Mouse (Mus musculus): ENCODE measurements around the gene Mcam. TPM values are rescaled to one million over a fixed set of nuclear protein-coding genes. Genes with fewer than 3 reads are reported as not detected.

Mcam gene
- polyA plus RNA-seq, 1 experiment = 2.1 TPM

GRCm38 (mm10) chr9:44135731-44136411 lies 1.6 kb downstream of the Mcam start:
- H3ac ChIP-seq (ENCODE audit: control insufficient read depth, insufficient read length) = no peak overlapping the region
- no peaks in the 10 kb centered on the region for H3K27me3 ChIP-seq (ENCODE audit: control insufficient read depth, insufficient read depth, insufficient read length)
- H3K4me2 ChIP-seq (ENCODE audit: low read depth) = peak overlapping the region; percentile 94
- H3K4me3 ChIP-seq = peak overlapping the region; percentile 24
- TF ChIP-seq POLR2AphosphoS2 (IDR thresholded peaks at IDR 0.05; ENCODE audit: insufficient read length, low read depth) = no peak
- TF ChIP-seq REST (IDR thresholded peaks at IDR 0.05; ENCODE audit: insufficient read depth, insufficient read length) = no peak
- TF ChIP-seq TCF12 (IDR thresholded peaks at IDR 0.05; ENCODE audit: insufficient read depth, poor library complexity, severe bottlenecking) = no peak
- no peak for TF ChIP-seq MYOD1 (IDR thresholded peaks at IDR 0.05; ENCODE audit: control insufficient read depth in 1 of 3, insufficient read length in 2 of 3, low read depth in 2 of 3)
- no peak for TF ChIP-seq MAX (IDR thresholded peaks at IDR 0.05; ENCODE audit: low read depth)
- no peak for TF ChIP-seq SRF (IDR thresholded peaks at IDR 0.05; ENCODE audit: control insufficient read depth, insufficient read length, low read depth)
- TF ChIP-seq POLR2A (IDR thresholded peaks at IDR 0.05; ENCODE audit: insufficient read length, low read depth) = no peak
- TF ChIP-seq CEBPB (IDR thresholded peaks at IDR 0.05; ENCODE audit: insufficient read depth, poor library complexity, severe bottlenecking) = no peak
- no peak for TF ChIP-seq E2F4 (IDR thresholded peaks at IDR 0.05; ENCODE audit: insufficient read depth)
- no peak for TF ChIP-seq USF1 (IDR thresholded peaks at IDR 0.05; ENCODE audit: low read depth)
- TF ChIP-seq TCF3 (IDR thresholded peaks at IDR 0.05; ENCODE audit: insufficient read length, low read depth) = no peak
- TF ChIP-seq MYOG (IDR thresholded peaks at IDR 0.05; ENCODE audit: control insufficient read depth in 1 of 3, insufficient read depth in 1 of 3, insufficient read length in 2 of 3, low read depth in 2 of 3) = no peak
- H3K36me3 ChIP-seq (ENCODE audit: control insufficient read depth, insufficient read depth) = no peaks in the 10 kb centered on the region
- H3K79me2 ChIP-seq (ENCODE audit: control insufficient read depth, insufficient read depth) = no peaks in the 10 kb centered on the region

- Histone ChIP-seq H3K27me3 (ENCODE audit: control insufficient read depth, insufficient read depth, insufficient read length) (no peaks in the 10 kb centered on the region), H3ac (ENCODE audit: control insufficient read depth, insufficient read length) (no peak overlapping the region), H3K4me3 (no peak overlapping the region), H3K4me2 (ENCODE audit: low read depth) (no peak overlapping the region), H3K79me2 (ENCODE audit: control insufficient read depth, insufficient read depth) (no peaks in the 10 kb centered on the region), H3K36me3 (ENCODE audit: control insufficient read depth, insufficient read depth) (no peaks in the 10 kb centered on the region)
- TF ChIP-seq TCF3 (IDR thresholded peaks at IDR 0.05; ENCODE audit: insufficient read length, low read depth) (no peak), CEBPB (IDR thresholded peaks at IDR 0.05; ENCODE audit: insufficient read depth, poor library complexity, severe bottlenecking) (no peak), MYOD1 (IDR thresholded peaks at IDR 0.05; ENCODE audit: control insufficient read depth in 1 of 3, insufficient read length in 2 of 3, low read depth in 2 of 3) (no peak), MAX (IDR thresholded peaks at IDR 0.05; ENCODE audit: low read depth) (no peak), MYOG (IDR thresholded peaks at IDR 0.05; ENCODE audit: control insufficient read depth in 1 of 3, insufficient read depth in 1 of 3, insufficient read length in 2 of 3, low read depth in 2 of 3) (no peak), SRF (IDR thresholded peaks at IDR 0.05; ENCODE audit: control insufficient read depth, insufficient read length, low read depth) (no peak), TCF12 (IDR thresholded peaks at IDR 0.05; ENCODE audit: insufficient read depth, poor library complexity, severe bottlenecking) (no peak), REST (IDR thresholded peaks at IDR 0.05; ENCODE audit: insufficient read depth, insufficient read length) (no peak), E2F4 (IDR thresholded peaks at IDR 0.05; ENCODE audit: insufficient read depth) (no peak), POLR2AphosphoS2 (IDR thresholded peaks at IDR 0.05; ENCODE audit: insufficient read length, low read depth) (no peak), POLR2A (IDR thresholded peaks at IDR 0.05; ENCODE audit: insufficient read length, low read depth) (no peak), USF1 (IDR thresholded peaks at IDR 0.05; ENCODE audit: low read depth) (no peak)
Observed at GRCm38 (mm10) chr9:44137846-44138245, 3.6 kb downstream of the Mcam start.

GRCm38 (mm10) chr9:44141951-44142350 lies 7.7 kb downstream of the Mcam start:
- TF ChIP-seq POLR2AphosphoS2 (IDR thresholded peaks at IDR 0.05; ENCODE audit: insufficient read length, low read depth) (no peak), E2F4 (IDR thresholded peaks at IDR 0.05; ENCODE audit: insufficient read depth) (no peak), MYOG (IDR thresholded peaks at IDR 0.05; ENCODE audit: control insufficient read depth in 1 of 3, insufficient read depth in 1 of 3, insufficient read length in 2 of 3, low read depth in 2 of 3) (no peak), POLR2A (IDR thresholded peaks at IDR 0.05; ENCODE audit: insufficient read length, low read depth) (no peak), MYOD1 (IDR thresholded peaks at IDR 0.05; ENCODE audit: control insufficient read depth in 1 of 3, insufficient read length in 2 of 3, low read depth in 2 of 3) (no peak), SRF (IDR thresholded peaks at IDR 0.05; ENCODE audit: control insufficient read depth, insufficient read length, low read depth) (no peak), TCF12 (IDR thresholded peaks at IDR 0.05; ENCODE audit: insufficient read depth, poor library complexity, severe bottlenecking) (no peak), MAX (IDR thresholded peaks at IDR 0.05; ENCODE audit: low read depth) (no peak)
- Histone ChIP-seq H3K4me3 (no peak overlapping the region), H3K27me3 (ENCODE audit: control insufficient read depth, insufficient read depth, insufficient read length) (no peaks in the 10 kb centered on the region), H3K4me2 (ENCODE audit: low read depth) (no peak overlapping the region), H3ac (ENCODE audit: control insufficient read depth, insufficient read length) (no peak overlapping the region), H3K79me2 (ENCODE audit: control insufficient read depth, insufficient read depth) (no peaks in the 10 kb centered on the region), H3K36me3 (ENCODE audit: control insufficient read depth, insufficient read depth) (peaks cover 8% of the 10 kb centered on the region)

- Histone ChIP-seq H3K36me3 (ENCODE audit: control insufficient read depth, insufficient read depth) (peaks cover 10% of the 10 kb centered on the region), H3K4me3 (no peak overlapping the region), H3K27me3 (ENCODE audit: control insufficient read depth, insufficient read depth, insufficient read length) (no peaks in the 10 kb centered on the region), H3K4me2 (ENCODE audit: low read depth) (no peak overlapping the region), H3K79me2 (ENCODE audit: control insufficient read depth, insufficient read depth) (no peaks in the 10 kb centered on the region), H3ac (ENCODE audit: control insufficient read depth, insufficient read length) (no peak overlapping the region)
- TF ChIP-seq TCF12 (IDR thresholded peaks at IDR 0.05; ENCODE audit: insufficient read depth, poor library complexity, severe bottlenecking) = no peak
- no peak for TF ChIP-seq REST (IDR thresholded peaks at IDR 0.05; ENCODE audit: insufficient read depth, insufficient read length)
- no peak for TF ChIP-seq TCF3 (IDR thresholded peaks at IDR 0.05; ENCODE audit: insufficient read length, low read depth)
- TF ChIP-seq MYOD1 (IDR thresholded peaks at IDR 0.05; ENCODE audit: control insufficient read depth in 1 of 3, insufficient read length in 2 of 3, low read depth in 2 of 3) = no peak
- no peak for TF ChIP-seq POLR2AphosphoS2 (IDR thresholded peaks at IDR 0.05; ENCODE audit: insufficient read length, low read depth)
- no peak for TF ChIP-seq SRF (IDR thresholded peaks at IDR 0.05; ENCODE audit: control insufficient read depth, insufficient read length, low read depth)
Observed at GRCm38 (mm10) chr9:44143421-44143820, 9.2 kb downstream of the Mcam start.

All from myocyte (in vitro differentiated cells).